Mouse (Mus musculus): ENCODE data around the gene 2310034G01Rik. TPM values are rescaled to one million over a fixed set of nuclear protein-coding genes. Genes with fewer than 3 reads are reported as not detected.

Gene 2310034G01Rik
- polyA plus RNA-seq, 1 experiment from 2014 or later, result 2.7 TPM

DNA sequence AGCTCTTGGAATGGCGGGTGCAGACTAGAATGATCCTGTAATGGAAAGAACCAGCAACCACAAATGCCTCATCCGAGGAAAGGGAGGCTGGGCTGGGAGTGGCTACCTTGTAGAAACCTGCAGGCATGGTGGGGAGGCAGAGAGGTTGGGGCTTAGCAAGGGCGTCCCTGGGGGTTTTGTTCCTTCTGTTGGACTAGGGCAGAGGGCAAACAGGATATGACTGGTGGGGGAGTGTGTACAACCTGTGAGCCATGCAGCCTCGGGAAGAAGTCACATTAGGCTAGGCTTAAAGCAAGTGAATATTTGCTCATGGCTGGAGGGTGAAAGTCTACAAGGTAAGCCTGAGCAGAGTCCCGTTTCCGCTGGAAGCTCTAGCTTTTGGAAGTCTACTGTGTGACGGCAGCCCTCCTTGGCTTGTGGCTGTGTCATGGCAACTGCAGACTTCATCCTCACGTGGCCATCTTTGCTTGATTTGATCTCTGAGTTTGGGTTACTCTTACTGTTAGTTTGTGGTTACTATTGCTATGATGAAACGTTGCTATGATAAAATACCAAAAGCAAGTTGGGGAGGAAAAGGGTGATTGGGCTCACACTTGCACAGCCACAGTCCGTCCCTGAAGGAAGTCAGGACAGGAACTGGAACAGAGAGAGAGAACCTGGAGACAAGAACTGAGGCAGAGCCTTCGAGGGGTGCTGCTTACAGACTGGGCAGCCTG lies 13.3 kb upstream of the 2310034G01Rik start:
- H3K27ac ChIP-seq (ENCODE audit: low read depth, low read length), result no peak overlapping the region
- no peak overlapping the region for H3K4me3 ChIP-seq (ENCODE audit: low read length)
- no peaks in the 10 kb centered on the region for H3K36me3 ChIP-seq (ENCODE audit: control insufficient read depth, insufficient read depth, low read length)
- no peak overlapping the region for H3K4me2 ChIP-seq (replicated peaks; ENCODE audit: low read depth, low read length)
- no peak overlapping the region for H3K9ac ChIP-seq (ENCODE audit: low read depth, low read length)
- WGBS, result 88% methylated on average over 11 of the region's 11 CpGs
- ATAC-seq (ENCODE audit: low FRiP score, low TSS enrichment), result no peak
- H3K27me3 ChIP-seq (ENCODE audit: control insufficient read depth, insufficient read depth, low read length), result no peaks in the 10 kb centered on the region
- H3K4me1 ChIP-seq (ENCODE audit: control insufficient read depth, insufficient read depth, low read length), result no peaks in the 10 kb centered on the region
- H3K9me3 ChIP-seq (ENCODE audit: control insufficient read depth, low read length), result no peaks in the 10 kb centered on the region

DNA sequence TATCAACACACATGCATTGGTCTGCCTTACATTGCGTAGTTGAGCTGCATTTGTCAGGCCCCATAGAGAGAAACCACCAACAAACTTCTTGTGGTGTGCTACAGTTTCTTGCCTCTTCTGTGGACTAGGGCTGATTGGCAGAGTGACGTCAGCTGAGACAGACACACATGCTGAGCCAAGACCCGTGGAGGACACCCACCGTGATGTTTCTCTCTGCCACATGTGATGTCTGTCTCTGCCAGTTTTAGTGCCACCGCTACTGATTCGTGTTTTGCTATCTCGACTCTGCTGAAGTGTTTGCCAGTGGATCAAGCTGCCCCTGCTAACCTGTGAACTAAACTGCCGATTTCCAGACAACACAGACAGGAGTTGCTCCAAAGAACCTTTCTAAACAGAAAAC lies 12.0 kb upstream of the 2310034G01Rik start:
- Histone ChIP-seq H3K27ac (ENCODE audit: low read depth, low read length) (no peak overlapping the region), H3K27me3 (ENCODE audit: control insufficient read depth, insufficient read depth, low read length) (peaks cover 3% of the 10 kb centered on the region; the same call in 1 of the 2 replicates), H3K9me3 (ENCODE audit: control insufficient read depth, low read length) (no peaks in the 10 kb centered on the region), H3K9ac (ENCODE audit: low read depth, low read length) (no peak overlapping the region), H3K4me2 (replicated peaks; ENCODE audit: low read depth, low read length) (no peak overlapping the region), H3K4me1 (ENCODE audit: control insufficient read depth, insufficient read depth, low read length) (peaks cover 8% of the 10 kb centered on the region), H3K36me3 (ENCODE audit: control insufficient read depth, insufficient read depth, low read length) (no peaks in the 10 kb centered on the region), H3K4me3 (ENCODE audit: low read length) (no peak overlapping the region)
- no peak for ATAC-seq (ENCODE audit: low FRiP score, low TSS enrichment)
- WGBS, result 88% methylated on average over 8 of the region's 8 CpGs

DNA sequence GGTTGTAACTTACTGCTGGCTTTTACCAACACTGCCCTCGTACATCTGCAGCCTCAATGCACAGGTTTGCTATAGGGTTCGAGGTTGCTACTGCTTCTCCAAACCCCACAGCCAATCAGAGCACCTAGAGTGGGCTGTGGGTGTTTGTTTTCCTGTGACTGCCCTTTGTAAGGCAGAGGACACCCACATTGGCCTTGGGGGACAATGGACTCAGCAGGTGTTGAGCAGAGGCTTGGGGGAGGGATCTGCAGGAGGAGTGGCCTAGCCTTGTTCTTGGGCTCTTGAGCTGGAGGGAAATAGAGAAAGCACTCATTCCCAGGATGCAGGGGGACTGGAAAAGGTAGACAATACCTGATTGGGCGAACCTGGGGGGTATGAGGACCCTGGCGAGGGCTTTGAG lies 8.3 kb upstream of the 2310034G01Rik start:
- H3K9me3 ChIP-seq (ENCODE audit: control insufficient read depth, low read length), result peaks cover 3% of the 10 kb centered on the region; the same call in 1 of the 2 replicates
- H3K4me2 ChIP-seq (replicated peaks; ENCODE audit: low read depth, low read length), result peak overlapping the region; percentile 4; the same call in 1 of the 2 replicates
- H3K9ac ChIP-seq (ENCODE audit: low read depth, low read length), result no peak overlapping the region
- no peak for ATAC-seq (ENCODE audit: low FRiP score, low TSS enrichment)
- H3K4me1 ChIP-seq (ENCODE audit: control insufficient read depth, insufficient read depth, low read length), result peaks cover 12% of the 10 kb centered on the region
- no peak overlapping the region for H3K27ac ChIP-seq (ENCODE audit: low read depth, low read length)
- no peak overlapping the region for H3K4me3 ChIP-seq (ENCODE audit: low read length)
- no peaks in the 10 kb centered on the region for H3K36me3 ChIP-seq (ENCODE audit: control insufficient read depth, insufficient read depth, low read length)
- peaks cover 5% of the 10 kb centered on the region; the same call in 1 of the 2 replicates for H3K27me3 ChIP-seq (ENCODE audit: control insufficient read depth, insufficient read depth, low read length)
- 61% methylated on average over 4 of the region's 4 CpGs for WGBS

DNA sequence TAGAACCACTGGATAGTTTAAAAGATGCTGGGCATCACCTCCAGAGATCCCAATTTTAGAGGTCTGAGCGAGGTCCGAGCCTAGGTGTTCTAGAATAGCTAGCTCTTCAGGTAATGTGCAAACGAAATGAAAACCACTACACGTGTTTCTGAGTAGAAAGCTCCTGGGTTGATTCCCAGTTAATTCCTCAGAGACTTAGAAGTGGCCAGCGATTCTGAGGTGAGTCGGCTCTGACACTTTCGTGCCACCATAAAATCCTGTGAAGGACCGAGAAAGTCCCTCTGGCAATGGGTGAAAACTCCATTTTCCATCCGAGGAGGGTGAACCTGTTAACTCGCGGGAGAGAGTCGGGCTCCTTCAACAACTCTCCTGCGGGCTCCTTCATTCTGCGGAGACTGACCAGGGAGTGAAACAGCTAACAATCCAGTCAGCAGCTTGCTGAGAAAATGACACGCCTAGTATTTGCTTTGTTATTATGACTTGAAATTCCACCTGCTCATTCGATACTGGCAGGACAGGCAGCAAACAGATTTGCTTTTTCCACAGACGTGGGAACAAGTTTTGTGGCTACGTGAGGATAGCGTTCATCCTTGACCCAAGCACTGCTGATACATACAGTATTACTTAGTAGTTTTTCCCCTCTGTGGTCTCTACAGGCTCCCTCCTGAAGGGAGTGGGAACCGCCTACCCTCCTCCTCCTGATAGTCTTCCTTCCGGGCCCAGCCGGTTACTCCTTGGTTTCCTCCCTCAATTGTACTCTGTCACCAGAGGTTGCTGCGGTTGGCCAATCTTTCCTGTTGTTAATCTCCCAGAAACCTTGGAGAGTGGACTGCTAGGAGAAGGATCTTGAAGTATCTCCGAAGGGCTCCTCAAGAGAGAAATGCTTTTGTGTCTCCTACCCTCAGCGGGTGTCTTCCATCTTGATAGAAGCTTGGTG lies 7.5 kb upstream of the 2310034G01Rik start:
- 13% methylated on average over 25 of the region's 25 CpGs for WGBS
- H3K36me3 ChIP-seq (ENCODE audit: control insufficient read depth, insufficient read depth, low read length), result no peaks in the 10 kb centered on the region
- no peak overlapping the region for H3K27ac ChIP-seq (ENCODE audit: low read depth, low read length)
- H3K27me3 ChIP-seq (ENCODE audit: control insufficient read depth, insufficient read depth, low read length), result peaks cover 5% of the 10 kb centered on the region; the same call in 1 of the 2 replicates
- H3K4me3 ChIP-seq (ENCODE audit: low read length), result peak overlapping the region; percentile 61
- H3K4me1 ChIP-seq (ENCODE audit: control insufficient read depth, insufficient read depth, low read length), result peaks cover 12% of the 10 kb centered on the region
- H3K9ac ChIP-seq (ENCODE audit: low read depth, low read length), result peak overlapping the region; percentile 61; the same call in 1 of the 2 replicates
- H3K4me2 ChIP-seq (replicated peaks; ENCODE audit: low read depth, low read length), result peak overlapping the region; percentile 88
- peaks cover 3% of the 10 kb centered on the region; the same call in 1 of the 2 replicates for H3K9me3 ChIP-seq (ENCODE audit: control insufficient read depth, low read length)
- ATAC-seq (ENCODE audit: low FRiP score, low TSS enrichment), result no peak

DNA sequence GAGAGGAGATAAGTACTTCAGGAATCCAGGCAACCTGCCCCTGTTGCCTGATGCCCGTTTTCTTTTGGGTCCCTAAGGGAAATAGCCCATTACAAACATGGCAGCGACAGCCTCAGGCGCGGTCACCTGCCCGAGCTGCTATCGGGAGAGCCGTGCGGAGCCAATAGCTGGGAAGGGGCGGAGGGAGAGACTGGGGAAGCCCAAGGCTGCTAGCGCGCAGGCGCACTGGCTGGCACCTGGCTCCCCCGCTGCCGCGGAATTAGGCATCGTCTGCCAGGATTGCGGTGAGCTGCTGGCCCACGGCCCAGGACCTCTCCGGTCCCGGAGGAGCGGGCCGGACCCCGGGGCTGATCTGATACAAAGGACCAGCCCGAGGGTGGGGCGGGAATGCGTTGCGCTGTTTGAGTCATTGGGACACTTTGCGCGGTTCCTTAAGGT lies 6.6 kb upstream of the 2310034G01Rik start:
- peaks cover 3% of the 10 kb centered on the region; the same call in 1 of the 2 replicates for H3K9me3 ChIP-seq (ENCODE audit: control insufficient read depth, low read length)
- no peaks in the 10 kb centered on the region for H3K36me3 ChIP-seq (ENCODE audit: control insufficient read depth, insufficient read depth, low read length)
- peak overlapping the region; percentile 61 for H3K4me3 ChIP-seq (ENCODE audit: low read length)
- H3K27ac ChIP-seq (ENCODE audit: low read depth, low read length), result no peak overlapping the region
- H3K4me1 ChIP-seq (ENCODE audit: control insufficient read depth, insufficient read depth, low read length), result peaks cover 12% of the 10 kb centered on the region
- under 1% methylated on average over 29 of the region's 29 CpGs for WGBS
- H3K4me2 ChIP-seq (replicated peaks; ENCODE audit: low read depth, low read length), result peak overlapping the region; percentile 88
- peak; percentile 85 for ATAC-seq (ENCODE audit: low FRiP score, low TSS enrichment)
- H3K27me3 ChIP-seq (ENCODE audit: control insufficient read depth, insufficient read depth, low read length), result peaks cover 5% of the 10 kb centered on the region; the same call in 1 of the 2 replicates
- H3K9ac ChIP-seq (ENCODE audit: low read depth, low read length), result peak overlapping the region; percentile 61

DNA sequence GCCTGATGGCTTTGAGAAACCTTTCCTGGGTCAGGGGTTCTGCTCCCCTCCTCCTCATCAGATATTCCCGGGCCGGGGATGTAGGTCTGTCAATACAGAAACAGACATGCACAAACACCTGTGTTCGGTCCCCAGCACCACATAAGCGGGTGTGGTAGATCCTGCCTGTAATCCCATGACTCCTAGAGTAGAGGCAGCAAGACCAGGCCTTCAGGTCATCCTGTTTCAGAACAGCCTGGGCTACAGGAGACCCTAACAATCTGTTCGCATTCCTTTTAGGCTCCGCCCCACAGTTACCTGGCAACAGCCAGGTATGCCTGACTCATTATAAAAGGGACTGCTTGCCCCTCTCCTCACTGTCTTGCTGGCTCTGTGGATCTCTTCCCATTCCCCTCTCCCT lies 552 bp downstream of the 2310034G01Rik start:
- Histone ChIP-seq H3K4me1 (ENCODE audit: control insufficient read depth, insufficient read depth, low read length) (peaks cover 9% of the 10 kb centered on the region; the same call in 1 of the 2 replicates), H3K4me2 (replicated peaks; ENCODE audit: low read depth, low read length) (peak overlapping the region; percentile 96), H3K9ac (ENCODE audit: low read depth, low read length) (peak overlapping the region; percentile 84), H3K9me3 (ENCODE audit: control insufficient read depth, low read length) (no peaks in the 10 kb centered on the region), H3K36me3 (ENCODE audit: control insufficient read depth, insufficient read depth, low read length) (no peaks in the 10 kb centered on the region), H3K27me3 (ENCODE audit: control insufficient read depth, insufficient read depth, low read length) (no peaks in the 10 kb centered on the region), H3K27ac (ENCODE audit: low read depth, low read length) (no peak overlapping the region), H3K4me3 (ENCODE audit: low read length) (peak overlapping the region; percentile 69)
- ATAC-seq (ENCODE audit: low FRiP score, low TSS enrichment), result peak; percentile 25; the same call in 1 of the 2 replicates
- 23% methylated on average over 6 of the region's 6 CpGs for WGBS

DNA sequence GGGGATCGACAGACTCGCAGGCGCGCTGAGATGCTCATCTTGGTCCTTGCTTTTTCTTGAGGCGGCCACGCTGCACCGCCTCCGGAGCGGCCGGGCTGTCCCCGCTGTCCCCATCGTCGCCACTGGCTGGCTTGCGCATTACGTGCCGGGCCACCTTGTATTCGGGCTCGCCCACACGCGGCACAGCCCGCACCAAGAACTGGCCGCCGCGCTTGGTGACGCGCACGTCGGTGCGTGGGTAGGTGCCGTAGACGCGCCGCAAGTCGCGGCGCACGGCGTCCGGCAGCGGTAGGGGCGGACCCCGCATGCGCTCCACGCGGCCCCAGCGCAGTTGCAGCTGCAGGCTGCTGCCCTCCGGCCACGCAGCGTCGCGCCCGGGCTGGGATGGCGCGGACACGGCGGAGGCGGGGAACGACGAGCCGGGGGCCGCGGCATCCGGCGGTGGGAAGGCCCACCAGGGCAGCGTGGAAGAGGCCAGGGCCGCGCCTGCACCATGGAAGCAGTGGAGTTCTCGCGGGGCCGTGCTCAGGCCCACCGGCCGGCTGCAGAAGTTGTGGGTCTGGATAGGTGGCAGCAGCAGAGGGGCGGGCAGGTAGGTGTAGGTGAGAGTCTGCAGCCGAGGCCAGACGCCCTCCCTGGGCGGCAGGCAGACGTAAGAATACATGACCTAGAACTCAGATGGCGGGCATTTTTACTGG lies 1.2 kb downstream of the 2310034G01Rik start:
- H3K27ac ChIP-seq (ENCODE audit: low read depth, low read length), result peak overlapping the region; percentile 74
- peak overlapping the region; percentile 69 for H3K4me3 ChIP-seq (ENCODE audit: low read length)
- H3K4me2 ChIP-seq (replicated peaks; ENCODE audit: low read depth, low read length), result peak overlapping the region; percentile 96
- H3K4me1 ChIP-seq (ENCODE audit: control insufficient read depth, insufficient read depth, low read length), result peaks cover 9% of the 10 kb centered on the region; the same call in 1 of the 2 replicates
- H3K27me3 ChIP-seq (ENCODE audit: control insufficient read depth, insufficient read depth, low read length), result no peaks in the 10 kb centered on the region
- under 1% methylated on average over 76 of the region's 78 CpGs for WGBS
- no peaks in the 10 kb centered on the region for H3K9me3 ChIP-seq (ENCODE audit: control insufficient read depth, low read length)
- ATAC-seq (ENCODE audit: low FRiP score, low TSS enrichment), result peak; percentile 85
- H3K36me3 ChIP-seq (ENCODE audit: control insufficient read depth, insufficient read depth, low read length), result no peaks in the 10 kb centered on the region
- peak overlapping the region; percentile 84 for H3K9ac ChIP-seq (ENCODE audit: low read depth, low read length)

DNA sequence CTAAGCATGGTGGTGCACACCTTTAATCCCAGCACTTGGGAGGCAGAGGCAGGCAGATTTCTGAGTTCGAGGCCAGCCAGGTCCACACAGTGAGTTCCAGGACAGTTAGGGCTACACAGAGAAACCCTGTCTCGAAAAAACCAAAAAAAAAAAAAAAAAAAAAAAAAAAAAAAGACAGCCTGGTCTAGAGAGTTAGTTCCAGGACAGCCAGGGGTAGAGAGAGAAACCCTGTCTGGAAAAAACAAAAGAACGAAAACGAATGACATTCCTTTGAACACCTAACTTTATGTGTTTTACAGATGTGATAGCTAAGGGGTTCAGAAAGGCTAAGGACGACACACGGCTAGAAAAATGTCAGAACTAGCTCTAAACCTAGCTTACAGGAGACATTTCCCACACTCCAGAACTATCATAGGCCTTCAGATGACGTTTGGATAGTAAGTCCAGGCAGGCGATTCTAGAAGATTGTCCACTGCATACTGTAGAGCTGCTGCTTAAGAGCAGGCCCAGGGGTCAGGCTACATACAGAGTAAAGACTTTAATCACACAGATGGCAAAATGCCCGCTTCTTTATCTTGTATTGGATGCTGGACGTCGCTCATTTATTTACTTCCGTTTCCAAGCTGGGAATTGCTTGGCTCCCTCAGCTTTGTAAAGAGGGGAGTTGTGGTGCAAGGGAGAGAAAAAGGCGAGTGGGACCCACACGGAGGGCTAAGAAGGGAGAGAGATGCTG lies 2.0 kb downstream of the 2310034G01Rik start:
- WGBS, result 30% methylated on average over 14 of the region's 14 CpGs
- Histone ChIP-seq H3K9ac (ENCODE audit: low read depth, low read length) (peak overlapping the region; percentile 84), H3K27ac (ENCODE audit: low read depth, low read length) (peak overlapping the region; percentile 74; the same call in 1 of the 2 replicates), H3K27me3 (ENCODE audit: control insufficient read depth, insufficient read depth, low read length) (no peaks in the 10 kb centered on the region), H3K4me1 (ENCODE audit: control insufficient read depth, insufficient read depth, low read length) (peaks cover 9% of the 10 kb centered on the region; the same call in 1 of the 2 replicates), H3K36me3 (ENCODE audit: control insufficient read depth, insufficient read depth, low read length) (no peaks in the 10 kb centered on the region), H3K4me3 (ENCODE audit: low read length) (peak overlapping the region; percentile 69), H3K9me3 (ENCODE audit: control insufficient read depth, low read length) (no peaks in the 10 kb centered on the region), H3K4me2 (replicated peaks; ENCODE audit: low read depth, low read length) (peak overlapping the region; percentile 96)
- ATAC-seq (ENCODE audit: low FRiP score, low TSS enrichment), result 0 out of 2 replicates have a peak, but pooled peaks have one; percentile 4
